Mouse (Mus musculus) T-cell, adult 66 days (primary cell): ENCODE results near the gene Nufip1. TPM values are rescaled to one million over a fixed set of nuclear protein-coding genes. Genes with fewer than 3 reads are reported as not detected.

ENCODE experiments used
- total RNA-seq, 2 experiments: library from RNA; stranded (reverse); gene quantifications; 3 replicates in 1 of 2; 4 replicates in 1 of 2; pipeline ENCODE4 v1.2.4; 2023

Gene Nufip1
- total RNA-seq: 10 to 100 TPM; 17.2 to 19.0 TPM

GRCm38 (mm10) chr14:76110396-76111221 lies at the start of gene Nufip1, which contains the start of gene Gpalpp1:
Gene Nufip1, plus strand, starts transcription at chr14:76110891.
Gene Gpalpp1, minus strand, starts transcription at chr14:76110760.

Other genes with a start within 250 kb of the Nufip1 start
- not detected for gene Kctd4, start 155.9 kb upstream of the Nufip1 start, total RNA-seq
- 10 to 100 TPM; 24.1 to 24.8 TPM for gene Gtf2f2, start 100.0 kb upstream of the Nufip1 start, total RNA-seq
- 10 to 100 TPM; 17.6 to 18.7 TPM for gene Gpalpp1, start 131 bp upstream of the Nufip1 start, total RNA-seq